Mouse (Mus musculus): ENCODE results near the gene Tdrd9.

GRCm38 (mm10) chr12:111956173-111956572 is 15.2 kb upstream of the Tdrd9 start:
- TF ChIP-seq POLR2A (IDR thresholded peaks at IDR 0.05; ENCODE audit: control insufficient read depth in 1 of 2, insufficient read depth in 1 of 2, low read depth in 1 of 2, low read length in 2 of 2, poor library complexity in 1 of 2) (no peak), SIN3A (IDR thresholded peaks at IDR 0.05; ENCODE audit: low read length) (no peak), RCOR1 (IDR thresholded peaks at IDR 0.05; ENCODE audit: low read depth, low read length) (no peak), HCFC1 (IDR thresholded peaks at IDR 0.05; ENCODE audit: low read depth, low read length) (no peak), USF1 (IDR thresholded peaks at IDR 0.05; ENCODE audit: low read depth, low read length) (no peak), CTCF (IDR thresholded peaks at IDR 0.05 in 2 of 3, conservative IDR thresholded peaks at IDR 0.05 in 1 of 3; ENCODE audit: control insufficient read depth in 1 of 3, insufficient read depth in 1 of 3, low read depth in 2 of 3, low read length in 3 of 3, poor library complexity in 1 of 3, severe bottlenecking in 1 of 3) (no peak), TCF12 (IDR thresholded peaks at IDR 0.05; ENCODE audit: low read depth, low read length) (no peak), POLR2AphosphoS5 (IDR thresholded peaks at IDR 0.05; ENCODE audit: borderline replicate concordance, low read depth, low read length) (no peak)
